Mouse (Mus musculus) mesoderm, embryonic 11.5 days (tissue): ENCODE data around the gene Tspoap1.

ENCODE experiments used
- DNase-seq: peaks from one replicate; pipeline ENCODE4 v3.0.0-alpha.2; 2012; ENCODE audit warnings: low read depth, low spot score

Tspoap1 gene

DNA sequence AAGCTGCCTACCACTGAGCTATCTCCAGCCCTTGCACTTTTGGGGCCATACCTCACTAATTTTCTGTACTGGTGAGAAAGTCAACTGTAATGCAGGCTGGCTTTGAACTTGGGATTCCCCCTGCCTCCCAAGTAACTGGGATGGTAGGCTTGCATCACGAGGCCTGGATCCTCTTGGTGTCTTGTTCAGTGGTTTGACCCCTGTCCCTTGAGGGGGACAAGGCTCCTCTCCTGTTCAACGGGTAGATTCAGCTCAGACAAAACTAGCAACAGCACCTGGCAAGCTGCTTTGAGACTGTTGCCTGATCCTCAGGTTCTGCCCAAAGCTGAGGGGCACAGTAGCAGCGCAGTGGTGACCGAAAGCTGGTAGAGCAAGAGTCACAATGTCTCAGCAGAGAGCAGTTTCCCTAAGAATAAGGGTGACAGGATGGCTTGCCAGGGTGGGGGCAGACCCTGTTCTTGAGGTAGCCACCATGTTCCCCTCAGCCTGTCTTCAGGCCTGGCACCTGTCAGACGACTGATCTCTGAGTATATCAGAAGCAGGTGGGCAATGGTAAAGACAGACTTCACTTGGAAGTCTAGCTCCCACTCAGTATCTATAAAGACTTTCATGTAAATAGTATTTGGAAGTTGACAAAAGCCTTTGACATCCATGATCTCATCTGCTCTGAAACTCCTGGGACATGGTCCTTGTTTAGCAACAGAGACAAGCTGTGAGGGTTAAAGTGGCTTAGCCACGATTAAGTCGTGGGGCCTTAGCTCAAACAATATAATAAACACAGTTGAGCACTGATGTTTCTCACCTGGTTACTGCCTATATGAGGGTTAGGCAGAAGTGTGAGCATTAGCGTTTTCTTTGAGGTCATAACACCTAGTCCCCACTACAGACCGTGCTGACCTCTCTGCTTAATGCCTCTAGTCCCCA lies 14.4 kb upstream of the Tspoap1 start:
- DNase-seq, result no peak

DNA sequence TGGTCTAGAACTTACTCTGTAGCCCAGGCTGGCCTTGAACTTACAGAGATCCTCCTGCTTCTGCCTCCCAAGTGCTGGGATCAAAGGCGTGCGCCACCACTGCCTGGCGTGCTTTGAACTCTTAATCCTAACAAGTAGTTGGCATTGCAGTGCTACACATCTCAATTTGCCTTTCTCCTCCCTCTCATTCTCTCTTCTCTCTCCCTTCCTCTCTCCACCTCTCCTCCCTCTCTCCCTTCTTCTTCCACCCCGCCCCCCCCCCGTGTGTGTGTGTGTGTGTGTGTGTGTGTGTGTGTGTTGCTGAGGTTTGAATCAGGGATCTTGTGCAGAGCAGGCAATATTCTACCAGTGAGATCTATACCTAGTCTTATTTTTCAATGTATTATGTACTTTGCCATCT lies 13.0 kb upstream of the Tspoap1 start:
- DNase-seq, result no peak

DNA sequence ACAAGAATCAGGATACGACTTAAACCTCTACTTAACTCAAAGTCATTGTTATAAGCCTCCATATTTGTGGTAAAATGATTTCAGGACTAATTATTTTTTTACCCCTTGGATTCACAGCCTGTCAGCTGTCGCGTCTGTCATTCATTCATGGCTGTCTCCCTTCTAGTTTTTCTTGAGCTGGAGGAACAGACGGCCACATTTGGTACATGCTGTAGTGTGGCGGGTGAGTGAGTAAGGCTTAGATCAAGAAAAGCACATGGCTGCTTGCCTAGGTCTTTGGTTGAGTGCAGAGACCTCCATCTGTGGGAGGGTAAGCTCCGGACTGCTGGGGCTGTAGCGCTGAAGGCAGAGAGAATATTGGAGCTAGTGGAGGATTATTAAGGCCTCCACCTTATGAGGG lies 12.6 kb upstream of the Tspoap1 start:
- DNase-seq, result no peak

DNA sequence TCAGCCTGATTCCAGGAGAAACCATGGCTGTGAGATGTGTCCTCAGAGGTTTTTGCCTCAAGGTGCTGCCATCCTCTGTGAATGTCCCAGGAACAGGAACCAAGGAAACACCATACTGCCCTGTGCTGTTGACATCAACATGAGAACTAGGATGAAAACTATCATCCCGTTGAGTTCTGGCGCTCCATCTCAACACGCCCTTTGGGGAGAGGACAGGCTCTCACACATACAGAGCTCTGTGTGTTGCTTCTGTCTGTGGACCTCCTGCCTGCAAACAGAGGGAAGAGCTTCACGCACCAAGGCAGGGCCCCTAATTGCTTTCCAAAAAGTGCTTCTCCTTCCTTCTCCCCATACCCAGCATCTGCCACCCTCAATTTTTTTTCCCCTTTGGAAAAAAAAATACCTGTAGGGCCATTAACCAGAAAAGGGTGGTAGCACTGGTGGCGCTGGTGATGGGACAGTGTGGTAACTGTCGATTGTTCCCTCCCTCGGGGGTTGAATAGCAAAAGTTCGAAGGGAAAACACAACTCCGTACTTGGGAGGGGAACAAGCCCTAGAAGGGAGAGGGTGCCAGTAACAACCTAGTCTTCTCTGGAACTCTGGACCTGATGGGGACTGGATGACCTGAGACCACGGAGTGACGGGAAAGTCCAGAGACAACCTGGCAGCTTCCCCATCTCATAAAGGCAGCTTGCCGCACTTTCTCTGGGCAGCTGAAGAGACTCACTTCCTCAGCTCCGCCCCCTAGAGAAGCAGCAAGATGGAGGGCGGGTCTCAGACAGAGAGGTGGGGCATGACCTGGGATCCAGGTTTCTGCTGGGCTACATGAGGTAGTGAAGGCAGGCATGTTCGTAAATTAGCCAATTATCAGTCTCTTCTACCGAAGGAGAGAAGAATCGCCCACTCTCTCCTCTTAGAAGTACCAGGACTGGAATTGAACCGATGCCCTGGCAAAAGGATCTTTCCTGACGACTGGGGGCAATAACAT lies 11.9 kb upstream of the Tspoap1 start:
- peak; percentile 27 for DNase-seq

DNA sequence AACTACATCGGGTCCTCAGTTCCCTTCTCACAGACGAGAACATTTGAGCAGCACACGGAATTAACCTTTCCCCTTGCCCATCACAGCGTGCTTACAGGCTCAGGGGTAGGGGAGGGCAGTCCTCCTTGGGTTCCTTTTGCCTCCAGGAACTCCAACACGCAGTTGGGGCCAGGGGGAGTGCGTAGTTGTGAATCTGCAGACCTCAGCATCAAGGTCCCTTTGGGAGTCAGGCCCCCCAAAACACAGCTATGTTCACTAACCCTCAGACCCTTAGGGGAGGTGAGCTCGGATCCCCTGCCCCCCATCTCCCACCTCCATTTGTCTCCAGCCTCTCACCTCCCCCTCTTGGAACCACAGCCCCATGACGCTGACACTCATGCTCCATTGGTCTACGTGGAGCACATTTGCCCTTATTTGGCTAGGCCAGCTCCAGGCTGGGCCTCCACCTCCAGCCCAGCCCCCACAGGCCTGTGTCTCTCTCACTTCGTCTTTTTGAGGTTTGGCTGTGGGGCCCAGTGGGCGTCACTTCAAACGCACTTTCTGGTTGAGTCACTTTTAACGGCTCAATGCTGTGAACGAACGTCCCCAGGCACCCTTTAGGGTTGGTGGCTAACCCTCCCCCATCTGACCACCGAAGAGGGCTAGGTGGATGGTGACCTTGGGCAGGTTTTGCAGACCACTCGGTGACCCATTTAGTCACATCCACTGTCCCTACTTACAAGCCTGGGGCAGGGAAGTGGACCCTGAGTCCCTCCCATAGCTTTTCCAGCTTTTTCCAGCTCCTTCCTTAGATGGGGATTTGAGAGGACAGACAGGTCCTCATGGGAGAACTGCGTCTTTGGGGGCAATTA lies 10.9 kb upstream of the Tspoap1 start:
- peak; percentile 30 for DNase-seq

DNA sequence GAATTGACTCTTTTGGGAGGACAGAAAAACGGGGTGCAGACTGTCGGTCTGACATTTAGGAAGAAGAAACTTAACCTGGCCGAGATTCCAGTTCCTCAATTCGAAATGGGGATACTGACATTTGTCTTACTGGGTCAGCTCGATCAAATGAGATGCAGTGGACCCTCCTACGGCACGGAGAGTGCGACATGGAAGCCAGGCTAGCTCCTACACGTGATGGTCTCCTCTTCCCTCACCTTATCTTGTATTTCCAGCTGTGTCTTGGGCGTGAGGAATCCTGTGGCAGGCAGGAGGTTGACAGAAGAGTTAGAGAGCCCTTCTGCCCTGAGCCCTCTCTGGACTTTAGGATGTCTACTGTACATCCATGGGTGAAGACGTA lies 10.3 kb upstream of the Tspoap1 start:
- no peak for DNase-seq

DNA sequence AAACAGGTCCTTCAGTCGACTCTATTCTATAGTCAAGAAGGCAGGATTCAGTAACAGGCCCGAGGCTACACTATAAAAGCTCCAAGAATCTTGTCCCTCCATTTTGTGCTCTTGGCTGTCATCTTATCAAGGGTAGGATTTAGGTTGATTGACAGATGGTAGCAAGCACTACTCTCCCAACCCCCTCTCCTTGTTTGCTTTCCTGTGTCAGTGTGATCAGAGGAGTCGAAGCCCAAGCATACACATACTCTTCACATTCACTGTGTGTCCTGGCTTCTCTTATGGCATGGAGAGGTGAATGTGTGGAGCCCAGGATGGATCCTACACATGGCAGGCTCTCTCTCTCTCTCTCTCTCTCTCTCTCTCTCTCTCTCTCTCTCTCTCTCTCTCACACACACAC lies 9.8 kb upstream of the Tspoap1 start:
- no peak for DNase-seq

DNA sequence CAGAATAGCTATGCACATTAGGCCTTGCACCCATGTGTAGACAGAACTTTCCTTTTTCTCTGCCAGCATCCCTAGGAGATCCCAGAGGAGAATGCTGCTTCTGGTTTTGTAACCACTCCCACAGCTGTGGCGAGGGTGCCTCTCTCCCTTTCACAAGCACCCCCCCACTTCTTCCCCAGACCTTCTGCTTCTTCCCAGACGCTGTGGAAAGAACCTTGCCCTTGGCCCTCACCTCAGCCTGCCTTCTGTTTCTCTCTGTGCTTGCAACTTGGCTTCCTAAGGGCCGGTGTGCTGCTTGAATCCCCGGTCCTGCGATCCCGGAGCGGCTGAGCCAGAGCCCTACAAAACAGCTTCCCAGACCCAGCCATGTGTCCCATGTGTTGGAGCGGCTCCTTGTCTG lies 9.3 kb upstream of the Tspoap1 start:
- DNase-seq, result no peak

DNA sequence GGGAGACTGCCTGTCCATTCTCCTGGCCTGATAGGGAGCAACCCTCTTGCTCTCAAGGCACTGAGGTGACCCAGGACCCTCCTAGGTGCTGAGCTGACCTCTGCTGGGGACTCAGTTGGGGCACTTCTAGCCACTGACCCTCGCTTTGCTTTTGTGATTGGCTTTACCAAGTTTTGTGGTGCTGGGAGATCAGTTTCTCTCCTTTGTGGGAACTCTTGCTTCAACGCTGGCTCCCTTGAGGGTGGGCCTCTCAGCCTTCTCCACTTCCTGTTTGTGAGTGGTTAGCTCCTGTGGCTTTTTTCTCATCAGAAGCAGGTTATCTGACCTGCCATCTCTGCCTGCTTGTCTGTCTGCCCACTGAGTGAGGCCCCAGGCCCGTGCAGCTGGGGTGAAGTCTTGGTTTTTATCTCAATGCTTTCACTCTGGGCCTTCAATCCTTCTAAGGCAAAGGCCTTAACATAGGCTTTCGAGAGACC lies 8.8 kb upstream of the Tspoap1 start:
- DNase-seq, result no peak

DNA sequence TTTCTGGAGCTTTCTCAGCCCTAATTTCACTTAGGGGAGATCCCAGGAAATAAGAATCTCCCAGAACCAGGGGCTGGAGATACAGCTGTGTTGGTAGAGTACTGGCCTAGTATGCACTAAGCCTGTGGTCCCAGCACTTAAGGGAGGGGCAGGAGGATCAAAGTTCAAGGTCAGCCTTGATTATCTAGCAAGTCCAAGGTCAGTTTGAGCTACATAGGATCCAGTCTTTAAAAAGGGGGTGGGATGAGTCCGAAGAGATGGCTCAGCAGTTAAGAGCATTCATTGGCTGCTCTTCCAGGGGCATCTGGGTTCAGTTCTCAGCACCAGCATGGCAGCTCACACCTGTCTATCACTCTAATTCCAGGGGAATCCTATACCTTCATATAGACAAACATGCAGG lies 8.0 kb upstream of the Tspoap1 start:
- no peak for DNase-seq

DNA sequence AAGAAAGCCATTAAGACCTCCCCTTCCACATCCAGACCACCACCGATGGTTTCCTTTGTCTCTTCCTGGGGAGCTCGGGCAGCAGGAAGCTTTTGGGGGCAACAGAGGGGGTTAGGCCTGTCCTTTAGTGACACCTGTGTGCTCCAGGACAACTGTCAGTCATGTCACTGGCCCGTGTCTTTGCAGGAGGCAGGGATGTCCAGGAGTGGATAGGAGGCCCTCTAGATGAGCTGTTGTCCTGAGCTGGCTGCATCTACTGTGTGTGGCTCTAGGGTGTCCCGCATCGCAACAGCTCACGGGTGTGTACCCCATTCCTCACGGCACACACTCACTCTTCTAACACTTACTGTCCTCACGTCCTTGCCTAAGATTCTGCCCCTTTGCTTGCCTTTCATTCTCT lies 7.1 kb upstream of the Tspoap1 start:
- no peak for DNase-seq

DNA sequence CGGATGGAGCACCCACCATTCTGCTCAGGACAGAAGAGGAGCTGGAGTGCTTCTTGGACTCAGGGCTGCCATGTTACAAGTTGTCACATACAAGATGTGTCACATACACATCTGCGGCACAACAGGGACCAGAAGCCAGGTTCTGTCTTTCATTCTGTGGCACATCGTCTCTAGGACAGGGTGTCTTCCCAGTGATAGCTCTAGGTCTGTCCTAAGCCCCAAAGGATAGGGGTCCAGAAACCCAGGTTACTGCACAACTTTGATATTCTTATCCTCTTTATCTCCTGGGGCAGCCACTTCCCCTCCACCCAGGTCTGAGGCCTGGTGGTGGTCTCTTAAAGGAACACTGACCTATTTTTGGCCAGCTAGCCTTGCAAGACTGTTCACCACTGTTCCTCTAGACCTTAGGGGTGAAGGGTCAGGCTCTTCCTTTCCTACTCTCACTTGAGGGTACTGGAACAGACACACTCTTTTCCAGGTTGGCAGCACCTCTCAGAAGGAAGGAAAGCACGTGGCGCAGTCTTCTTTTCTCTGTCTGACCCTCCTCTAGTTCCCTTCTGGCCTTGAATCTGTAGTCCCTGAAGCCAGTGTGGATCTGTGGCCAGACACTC lies 6.3 kb upstream of the Tspoap1 start:
- DNase-seq, result no peak

DNA sequence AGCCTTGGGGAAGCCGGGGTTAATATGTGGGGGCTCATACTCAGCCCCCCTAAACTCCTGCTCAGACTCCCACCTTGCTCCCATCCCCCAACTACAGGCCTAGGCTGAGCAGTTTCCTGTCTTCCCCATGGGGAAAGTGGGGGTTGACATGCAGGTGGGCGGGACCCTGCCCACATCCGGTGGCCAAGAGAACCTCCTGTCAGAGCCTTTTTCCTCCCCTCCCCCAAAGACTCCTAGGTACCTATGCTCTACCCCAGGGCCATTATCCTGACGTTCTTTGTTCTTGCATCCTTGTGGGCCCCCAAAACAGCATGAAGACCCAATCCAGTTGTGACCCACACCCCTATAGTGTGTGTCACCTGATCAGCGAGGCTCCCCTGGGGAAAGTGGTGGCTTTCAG lies 5.7 kb upstream of the Tspoap1 start:
- DNase-seq, result no peak

DNA sequence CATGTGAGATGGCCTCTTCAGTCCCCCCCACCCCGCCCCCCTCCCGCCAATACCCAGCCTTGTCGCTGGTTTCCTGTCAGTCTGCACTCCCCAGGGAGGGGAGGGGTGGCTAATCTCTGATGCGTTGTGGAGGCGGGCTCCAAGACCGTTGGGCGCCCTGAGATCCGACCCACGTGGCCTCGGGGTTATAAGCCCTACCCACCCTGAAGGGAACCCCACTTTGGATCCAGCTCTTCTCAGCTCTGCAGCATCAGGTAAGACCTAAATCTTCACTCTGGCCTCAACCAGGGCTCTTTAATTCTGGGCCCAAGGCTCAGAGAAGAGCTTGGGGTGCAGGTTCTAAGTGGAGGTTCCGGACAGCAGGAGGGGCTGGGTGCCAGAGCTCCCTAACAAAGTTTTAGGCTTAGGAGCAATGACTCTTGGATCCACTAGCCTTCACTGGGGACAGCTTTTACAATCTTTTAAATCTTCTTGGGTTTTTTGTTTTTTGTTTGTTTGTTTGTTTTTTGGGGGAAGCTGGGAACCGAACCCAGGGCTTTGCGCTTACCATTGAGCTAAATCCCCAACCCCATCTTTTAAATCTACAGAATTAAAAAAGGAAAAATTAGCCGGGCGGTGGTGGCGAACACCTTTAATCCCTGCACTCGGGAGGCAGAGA lies 4.9 kb upstream of the Tspoap1 start:
- DNase-seq, result no peak

DNA sequence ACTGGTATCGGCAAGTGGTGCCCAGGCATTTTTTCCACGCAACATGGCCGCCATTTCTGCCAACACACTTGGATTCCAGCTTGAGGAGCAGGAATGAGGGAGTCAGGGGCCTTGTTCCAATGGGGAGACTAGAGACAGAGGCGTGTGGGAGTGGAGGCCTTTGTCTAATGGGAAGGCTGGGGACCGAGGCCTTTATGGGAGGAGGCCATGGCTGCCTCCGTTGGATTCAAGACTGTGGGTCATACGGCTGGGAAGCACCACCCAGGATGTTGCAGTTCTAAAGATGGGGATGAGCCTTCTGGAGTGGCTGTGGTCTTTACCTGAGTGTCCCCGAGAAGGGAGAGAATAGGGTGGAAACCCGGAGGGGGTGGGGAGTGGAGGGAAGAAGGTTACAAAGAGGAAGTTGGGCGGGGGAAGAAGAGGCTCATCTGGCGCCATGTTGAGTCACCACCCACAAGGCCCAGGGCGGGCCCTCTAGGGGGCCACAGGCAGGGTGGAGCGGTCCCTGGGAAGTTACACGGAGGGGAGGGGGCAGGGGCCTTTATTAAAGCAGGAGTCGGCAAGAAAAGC lies 4.0 kb upstream of the Tspoap1 start:
- no peak for DNase-seq

DNA sequence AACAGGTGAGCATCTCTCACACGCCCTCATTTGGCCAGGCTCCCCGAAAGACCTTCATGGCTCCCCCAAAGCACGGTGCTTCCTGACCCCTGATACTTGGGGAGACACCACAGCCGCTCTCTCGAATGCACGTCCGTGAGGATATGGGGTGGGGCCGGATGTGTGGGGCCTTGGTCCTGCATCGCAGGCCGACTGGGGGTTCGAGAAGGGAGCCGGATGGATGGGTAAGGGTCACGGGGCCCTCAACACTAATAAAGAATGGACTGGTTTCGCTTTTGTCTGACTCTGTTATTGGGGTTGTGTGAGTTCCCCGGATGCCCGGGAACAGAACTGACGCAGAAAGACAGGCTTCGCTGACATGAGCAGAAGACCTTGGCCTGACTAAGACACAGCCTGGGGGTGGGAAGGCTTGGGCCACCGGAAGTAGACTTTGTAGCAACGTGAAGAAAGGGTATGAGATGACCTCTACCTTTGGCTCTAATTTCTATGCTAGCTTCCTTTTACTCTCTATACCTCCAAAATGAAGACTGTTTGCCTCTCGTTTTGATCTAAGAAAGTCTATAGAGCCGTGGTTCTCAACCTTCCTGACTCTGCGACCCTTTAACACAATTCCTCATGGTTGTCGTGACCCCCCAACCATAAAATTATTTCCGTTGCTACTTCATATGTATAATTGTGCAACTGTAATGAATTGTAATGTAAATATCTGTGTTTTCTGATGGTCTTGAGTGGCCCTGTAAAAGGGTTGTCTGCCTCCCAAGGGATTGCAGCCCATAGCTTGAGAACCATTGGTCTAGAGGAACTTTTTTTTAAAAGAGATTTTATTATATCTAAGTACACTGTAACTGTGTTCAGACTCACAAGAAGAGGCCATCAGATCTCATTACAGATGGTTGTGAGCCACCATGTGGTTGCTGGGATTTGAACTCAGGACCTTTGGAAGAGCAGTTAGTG lies 3.1 kb upstream of the Tspoap1 start:
- no peak for DNase-seq

DNA sequence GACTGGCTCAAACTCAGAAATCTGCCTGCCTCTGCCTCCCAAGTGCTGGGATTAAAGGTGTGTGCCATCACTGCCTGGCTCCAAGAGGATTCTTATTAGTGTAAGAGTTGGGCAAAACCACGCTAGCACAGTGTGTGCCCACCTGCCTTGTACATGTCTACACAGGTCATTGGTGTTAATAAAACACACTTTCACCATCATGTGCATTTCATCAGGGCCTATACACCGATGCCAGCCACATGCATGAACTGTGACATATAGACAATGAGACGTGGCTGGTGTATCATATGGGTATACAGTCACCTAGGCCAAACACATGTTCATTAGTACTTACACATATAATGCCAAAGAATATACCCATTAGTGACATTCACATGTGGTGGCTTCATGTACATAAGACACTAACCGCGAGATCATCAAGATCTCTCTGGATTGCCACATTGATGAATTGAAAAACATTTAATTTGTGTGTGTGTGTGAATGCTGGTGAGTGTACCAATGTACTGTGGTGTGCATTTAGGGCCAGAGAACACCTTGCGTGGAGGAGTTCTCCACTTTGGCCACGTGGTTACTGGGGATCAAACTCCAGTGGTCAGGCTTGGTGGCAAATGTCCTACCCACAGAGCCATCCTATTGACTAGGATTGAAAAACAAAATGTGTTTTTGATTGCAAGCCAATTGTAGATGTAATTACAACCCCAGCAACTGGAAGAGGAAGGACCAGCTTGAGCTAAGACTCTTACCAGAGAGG lies 2.0 kb upstream of the Tspoap1 start:
- DNase-seq, result no peak

DNA sequence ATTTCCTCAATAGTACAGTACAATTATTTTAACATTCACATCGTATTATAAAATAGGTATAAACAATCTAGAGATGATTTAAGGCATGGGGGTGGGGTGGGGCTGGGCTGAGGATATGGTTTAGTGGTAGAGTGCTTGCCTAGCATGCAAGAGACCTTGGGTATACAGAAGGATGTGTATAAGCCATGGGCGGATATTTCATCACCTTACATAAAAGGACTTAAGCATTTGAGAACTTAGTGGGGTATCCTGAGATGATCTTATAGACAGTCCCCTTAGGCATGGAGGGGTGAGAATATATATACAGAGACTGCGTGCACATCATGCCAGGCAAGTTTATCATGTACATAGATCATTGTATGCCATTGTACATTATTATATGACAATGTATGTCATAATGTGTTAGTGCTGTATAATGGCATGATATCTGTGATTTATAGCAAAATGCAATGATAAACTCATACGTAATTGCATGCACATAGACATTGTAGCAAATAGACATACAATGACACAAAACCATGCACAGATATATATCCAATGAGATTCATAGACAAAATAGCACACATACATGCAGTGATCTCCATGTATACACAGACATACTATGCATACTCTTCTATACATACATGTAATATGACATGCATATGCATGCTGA lies 1.3 kb upstream of the Tspoap1 start:
- no peak for DNase-seq
